Mouse (Mus musculus) forebrain, embryonic 16.5 days (tissue): ENCODE results near the gene R3hcc1l. TPM values are rescaled to one million over a fixed set of nuclear protein-coding genes. Genes with fewer than 3 reads are reported as not detected.

Experiments used
- polyA plus RNA-seq: library from polyadenylated mRNA; unstranded; fragments of >200 nt; fragmentation: Nextera tagmentation; extraction: Ambion mirVana; gene quantifications from 2 replicates; pipeline ENCODE4 v1.2.1, GENCODE M21; 2015

Gene R3hcc1l
- polyA plus RNA-seq, 1 experiment from 2014 or later: 19.3 TPM

Other genes starting within 250 kb of the R3hcc1l start
- gene Crtac1, start 87.0 kb upstream of the R3hcc1l start, polyA plus RNA-seq: 17.1 and 24.3 TPM in 2 replicates
- gene Loxl4, start 94.1 kb downstream of the R3hcc1l start, polyA plus RNA-seq: 0.12 and 0.13 TPM in 2 replicates
- 1.5 and 1.7 TPM in 2 replicates for gene Pyroxd2, start 234.0 kb downstream of the R3hcc1l start, polyA plus RNA-seq